18 mouse cellular contexts compared by ENCODE assay signal in genomic region chr15:17356586-17356985, GRCm38 (mm10).
"Had no signal": no experiment of that assay in that cellular context is flagged by ENCODE, and none has a peak within 500 bp of the region (broad histone marks: within the 10 kb centered on the region; RNA-seq: fewer than 3 reads in every experiment).

No protein-coding gene starts in this region.

- ATAC-seq: liver, postnatal 0 days; lung, postnatal 0 days had no signal

- H3K27ac ChIP-seq: limb, embryonic 12.5 days; limb, embryonic 15.5 days; liver, embryonic 14.5 days; macrophage; stomach, embryonic 15.5 days had no signal

- DNase-seq: kidney, adult 18-20 months; kidney, adult 9 months; kidney, postnatal 14 days; kidney, postnatal 4 days; left cerebral cortex, postnatal 4 days; liver, postnatal 0 days; lung, embryonic 14.5 days; retina, postnatal 1 day; right cerebral cortex, postnatal 25 days; spleen, adult 18-20 months; thymus, postnatal 25 days had no signal

- H3K4me3 ChIP-seq: limb, embryonic 12.5 days; limb, embryonic 15.5 days; stomach, embryonic 15.5 days had no signal

- H3K9ac ChIP-seq: limb, embryonic 12.5 days; limb, embryonic 15.5 days; liver, embryonic 14.5 days; liver, postnatal 0 days; lung, embryonic 14.5 days; stomach, embryonic 15.5 days had no signal

- H3K4me2 ChIP-seq: limb, embryonic 12.5 days; limb, embryonic 15.5 days; liver, embryonic 11.5 days; lung, embryonic 14.5 days; stomach, embryonic 15.5 days had no signal

- H3K27me3 ChIP-seq: limb, embryonic 12.5 days; limb, embryonic 15.5 days; stomach, embryonic 15.5 days had no signal

- H3K36me3 ChIP-seq: limb, embryonic 12.5 days; limb, embryonic 15.5 days; stomach, embryonic 15.5 days had no signal

- H3K4me1 ChIP-seq: limb, embryonic 12.5 days; limb, embryonic 15.5 days; stomach, embryonic 15.5 days had no signal

- H3K9me3 ChIP-seq: limb, embryonic 12.5 days; limb, embryonic 15.5 days; stomach, embryonic 15.5 days had no signal
